Mouse (Mus musculus): ENCODE results near the gene Arid1b.

The Arid1b gene

GRCm38 (mm10) chr17:4995561-4996051 lies 1.5 kb downstream of the Arid1b start:
- DNase-seq (ENCODE audit: low read depth, low spot score) = peak; percentile 52

- no peak for DNase-seq (ENCODE audit: low read depth, low spot score)
Measured at GRCm38 (mm10) chr17:4996121-4996813, 2.1 kb downstream of the Arid1b start.

DNA sequence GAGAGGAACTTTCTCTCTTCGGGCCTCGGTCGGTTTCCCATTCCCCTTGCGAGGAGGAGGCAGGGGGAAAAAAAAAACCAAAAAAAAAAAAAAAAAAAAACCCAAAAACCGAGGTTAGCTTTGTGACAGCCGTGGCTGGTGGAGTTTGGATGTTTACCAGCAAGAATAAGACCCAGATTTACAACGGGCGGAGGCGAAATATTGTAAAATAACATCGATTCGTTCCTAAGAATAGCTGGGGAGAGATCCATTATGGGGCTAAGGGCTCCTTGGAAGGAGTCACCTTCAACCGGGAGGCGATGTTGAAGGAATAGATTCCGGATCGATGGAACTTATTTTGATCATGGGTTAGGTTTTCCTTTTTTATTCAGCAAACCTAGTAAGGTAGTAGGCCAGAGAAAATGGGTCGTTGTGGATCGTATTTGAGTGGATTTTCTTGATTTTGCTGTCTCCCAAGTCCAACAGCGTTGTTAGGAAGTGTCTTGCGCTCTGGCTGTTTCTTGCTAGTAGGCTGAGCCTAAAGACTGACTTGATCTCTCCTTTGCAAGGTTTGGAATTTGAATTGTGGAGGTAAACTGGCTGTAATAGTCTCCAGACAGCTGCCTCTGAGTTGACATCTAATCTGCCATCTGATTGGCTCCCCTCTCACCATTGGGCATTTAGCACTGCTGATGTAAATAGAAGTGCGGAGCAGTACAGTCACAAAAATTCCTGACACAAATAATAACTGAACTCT lies 2.9 kb downstream of the Arid1b start:
- peak; percentile 70 for DNase-seq (ENCODE audit: low read depth, low spot score)

GRCm38 (mm10) chr17:4997968-4998367 lies 3.8 kb downstream of the Arid1b start:
- DNase-seq (ENCODE audit: low read depth, low spot score) = no peak

DNA sequence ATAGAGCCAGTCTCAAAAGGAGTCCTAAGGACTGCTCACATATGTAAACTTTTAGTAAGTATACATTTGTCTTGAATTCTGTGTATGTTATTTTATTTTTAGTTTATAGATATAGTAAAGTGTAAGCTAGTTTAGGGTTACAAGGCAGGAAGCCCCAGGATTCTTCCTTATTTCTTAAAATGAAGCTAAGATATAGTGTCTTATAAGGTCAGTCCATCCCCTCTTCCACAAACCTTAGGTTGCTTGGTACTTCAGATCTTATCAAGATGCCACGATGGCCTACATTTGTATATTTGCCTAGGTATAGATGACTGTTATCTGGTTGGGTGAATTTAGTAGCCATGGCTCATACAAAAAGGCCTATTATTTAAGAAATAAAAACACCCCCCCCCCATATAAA lies 5.1 kb downstream of the Arid1b start:
- no peak for DNase-seq (ENCODE audit: low read depth, low spot score)

DNA sequence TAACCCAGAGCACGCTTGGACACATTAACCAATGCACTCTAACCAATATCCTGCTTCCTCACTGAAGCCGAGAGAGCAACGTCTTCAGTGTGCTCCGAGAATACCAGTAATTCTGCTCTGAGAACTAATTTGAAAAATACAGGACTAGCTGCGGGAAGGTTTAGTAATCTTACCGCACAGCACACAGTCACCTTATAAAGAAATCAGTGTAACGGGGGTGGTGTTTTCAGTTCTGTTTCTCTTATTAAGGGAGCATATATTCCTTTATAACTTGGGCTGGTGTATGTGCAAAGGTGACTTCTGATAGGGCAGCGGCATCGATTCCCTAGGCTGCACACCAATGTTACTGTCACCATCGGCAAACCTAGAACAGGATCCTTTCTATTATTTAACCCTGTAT lies 5.9 kb downstream of the Arid1b start:
- no peak for DNase-seq (ENCODE audit: low read depth, low spot score)

GRCm38 (mm10) chr17:5000871-5001270 lies 6.7 kb downstream of the Arid1b start:
- peak; percentile 56 for DNase-seq (ENCODE audit: low read depth, low spot score)

- DNase-seq (ENCODE audit: low read depth, low spot score) = no peak
Measured at GRCm38 (mm10) chr17:5001531-5002131, 7.5 kb downstream of the Arid1b start.

DNA sequence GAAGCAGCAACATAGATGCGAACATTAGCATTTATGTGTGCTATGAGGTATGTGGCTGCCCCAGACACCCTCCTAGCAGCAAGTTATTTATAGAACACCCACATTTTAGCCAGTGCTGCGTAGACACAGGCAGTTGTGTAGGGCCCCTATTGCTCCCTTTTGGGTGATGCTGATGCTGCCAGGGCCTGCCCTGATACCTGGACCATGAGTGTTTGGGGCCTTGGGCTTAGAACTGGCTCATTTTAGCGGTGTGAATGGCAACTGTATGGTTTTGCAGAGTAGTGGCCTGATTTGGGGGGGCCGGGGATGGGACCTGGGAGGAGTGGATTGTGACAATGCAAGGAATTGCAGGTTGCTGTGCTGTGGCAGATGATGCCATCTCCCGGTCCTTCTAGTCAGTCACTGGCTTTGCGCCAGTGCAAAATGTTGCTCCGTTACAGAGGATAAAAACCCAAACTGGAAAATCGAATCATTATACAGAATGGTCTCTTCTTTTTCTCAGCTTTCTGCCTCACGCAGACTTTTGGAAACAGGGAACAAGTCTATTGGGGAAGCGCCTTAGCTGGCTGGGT lies 8.9 kb downstream of the Arid1b start:
- no peak for DNase-seq (ENCODE audit: low read depth, low spot score)

- no peak for DNase-seq (ENCODE audit: low read depth, low spot score)
Measured at GRCm38 (mm10) chr17:5004266-5004665, 10.1 kb downstream of the Arid1b start.

- DNase-seq (ENCODE audit: low read depth, low spot score) = no peak
Measured at GRCm38 (mm10) chr17:5004706-5005105, 10.6 kb downstream of the Arid1b start.

GRCm38 (mm10) chr17:5005285-5005684 lies 11.2 kb downstream of the Arid1b start:
- no peak for DNase-seq (ENCODE audit: low read depth, low spot score)

DNA sequence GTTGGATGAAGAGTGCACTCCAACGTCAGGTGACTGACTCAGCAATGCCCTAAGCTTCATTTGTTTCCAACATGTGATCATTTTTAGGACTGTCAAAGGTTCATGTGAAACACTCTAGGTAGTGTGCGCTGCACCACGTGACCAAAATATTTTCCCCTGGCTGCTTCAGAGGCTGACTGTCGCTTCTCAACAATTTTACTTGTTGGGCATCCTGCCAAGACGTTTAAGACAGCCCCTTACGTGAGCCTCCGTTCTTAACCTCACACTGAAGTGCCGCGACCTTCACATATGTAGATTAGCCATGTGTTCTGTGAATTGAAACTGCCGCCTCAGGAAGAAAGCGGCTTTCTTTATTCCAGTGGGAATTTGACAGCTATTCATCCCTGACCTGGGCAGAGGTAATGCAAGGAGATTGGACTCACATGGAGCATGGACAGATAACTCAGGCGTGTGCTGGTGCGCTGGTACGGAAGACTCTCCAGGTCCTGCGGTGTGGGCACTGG lies 13.1 kb downstream of the Arid1b start:
- peak; percentile 62 for DNase-seq (ENCODE audit: low read depth, low spot score)

DNA sequence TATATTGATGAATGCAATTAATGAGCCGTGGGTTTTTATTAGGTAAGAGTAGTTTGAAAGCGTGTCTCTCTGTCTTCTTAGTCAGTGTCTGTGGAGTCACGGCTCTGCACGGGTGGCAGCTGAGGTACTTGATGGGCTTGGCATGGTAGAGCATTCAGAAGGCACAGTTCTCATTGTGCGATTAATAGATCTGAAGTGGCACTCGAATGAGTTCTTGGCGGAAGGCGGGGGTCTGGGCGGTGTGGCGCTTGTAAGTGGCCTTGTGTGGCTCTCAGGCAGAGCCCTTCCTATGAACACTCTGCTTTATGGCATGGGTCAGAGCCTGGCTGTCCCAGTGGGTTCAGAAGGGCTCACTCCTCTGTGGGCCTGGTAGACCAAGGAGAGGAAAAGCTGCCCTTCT lies 14.1 kb downstream of the Arid1b start:
- DNase-seq (ENCODE audit: low read depth, low spot score) = no peak

DNA sequence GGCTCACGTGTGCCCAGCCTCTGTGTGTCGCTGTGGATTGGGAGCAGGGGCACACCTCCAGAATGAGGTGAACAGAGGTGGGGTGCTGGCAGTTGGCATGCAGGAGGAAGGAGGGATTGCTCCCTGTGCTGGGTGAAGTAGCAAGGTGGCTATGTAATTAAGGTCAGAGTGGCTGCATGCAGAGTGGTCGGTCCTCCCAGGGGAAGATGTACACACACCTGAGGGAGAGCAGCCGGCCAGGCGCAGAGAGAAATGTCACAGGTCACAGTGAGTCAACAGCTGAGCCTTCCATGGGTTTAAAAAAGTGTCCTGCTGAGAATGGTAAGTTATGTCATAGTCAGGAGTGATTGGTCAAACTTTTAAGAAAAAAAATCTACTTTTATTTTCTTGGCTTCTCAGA lies 14.6 kb downstream of the Arid1b start:
- DNase-seq (ENCODE audit: low read depth, low spot score) = no peak

DNA sequence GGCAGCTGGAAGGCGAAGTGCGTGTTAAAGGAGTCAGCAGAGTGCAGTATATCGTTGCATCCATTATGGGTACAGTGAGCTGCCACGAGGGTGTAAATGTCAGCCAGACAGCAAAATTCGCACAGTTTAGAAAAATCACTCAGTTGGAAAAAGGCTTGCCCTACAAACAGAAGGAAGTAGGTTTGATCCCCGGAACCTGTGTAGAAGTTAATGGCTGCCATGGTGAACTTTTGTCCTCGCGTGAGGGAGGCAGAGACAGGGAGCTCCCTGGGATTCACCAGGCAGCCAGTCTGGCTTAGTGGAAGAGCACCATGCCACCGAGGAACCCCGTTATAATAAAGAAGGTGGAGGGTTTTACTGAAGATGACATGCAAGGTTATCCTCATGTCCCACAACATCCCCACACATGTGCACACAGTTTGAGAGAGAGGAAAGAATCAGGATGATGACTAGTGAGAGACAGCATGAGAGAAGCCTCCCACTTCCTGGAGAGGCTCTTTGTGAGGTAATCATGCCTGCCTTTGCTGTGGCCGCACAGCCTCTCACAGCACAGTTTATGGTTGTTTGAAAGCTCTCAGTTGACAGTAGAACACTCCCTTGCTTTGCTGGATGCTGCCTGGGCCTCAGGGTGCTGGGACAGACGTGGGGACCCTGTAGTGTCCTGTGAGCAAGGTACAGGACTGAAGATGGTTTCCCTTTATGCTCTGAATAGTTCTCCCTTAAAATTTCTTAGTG lies 15.6 kb downstream of the Arid1b start:
- DNase-seq (ENCODE audit: low read depth, low spot score) = no peak

- no peak for DNase-seq (ENCODE audit: low read depth, low spot score)
Measured at GRCm38 (mm10) chr17:5010781-5011180, 16.6 kb downstream of the Arid1b start.

- no peak for DNase-seq (ENCODE audit: low read depth, low spot score)
Measured at GRCm38 (mm10) chr17:5012091-5012490, 18.0 kb downstream of the Arid1b start.

GRCm38 (mm10) chr17:5012517-5012916 lies 18.4 kb downstream of the Arid1b start:
- DNase-seq (ENCODE audit: low read depth, low spot score) = no peak

DNA sequence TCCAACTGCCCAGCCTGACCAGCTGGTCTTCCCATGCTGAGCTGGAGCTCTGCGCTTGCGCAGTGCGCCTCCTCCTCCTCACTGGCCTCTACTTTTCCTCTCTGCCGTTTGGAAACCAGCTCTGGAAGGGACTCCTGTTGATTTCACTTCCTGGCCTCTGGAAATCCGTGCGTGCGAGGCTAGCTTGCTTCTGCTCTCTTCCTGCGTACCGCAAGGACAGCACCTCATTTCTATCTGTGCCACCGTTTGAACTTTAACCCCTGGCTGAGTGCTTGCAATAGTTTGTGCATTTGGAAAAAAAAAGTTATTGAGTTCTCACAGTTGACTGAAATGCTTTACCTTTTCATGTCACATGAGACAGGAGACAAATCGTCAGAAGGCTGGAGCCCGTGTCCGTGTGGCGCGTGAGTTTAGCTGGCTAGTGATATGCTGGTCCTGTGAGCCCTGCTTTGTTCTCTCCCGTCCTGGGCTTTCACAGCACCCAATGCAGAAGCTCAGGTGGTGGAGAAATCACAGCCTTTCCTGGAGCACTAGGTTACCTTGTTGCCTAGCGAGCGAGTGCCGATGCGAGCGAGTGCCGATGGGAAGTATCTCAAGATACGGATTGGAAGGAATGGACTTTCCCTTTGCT lies 20.3 kb downstream of the Arid1b start:
- DNase-seq (ENCODE audit: low read depth, low spot score) = no peak

- DNase-seq (ENCODE audit: low read depth, low spot score) = no peak
Measured at GRCm38 (mm10) chr17:5016404-5016803, 22.3 kb downstream of the Arid1b start.
